Mouse (Mus musculus) hindbrain, embryonic 15.5 days (tissue): ENCODE measurements at regions not wholly inside any gene's neighbourhood (a gene's known extent, or its start where the extent isn't known, plus 50 kb on each side); places are given as distances from the start of the nearest gene placed in this dataset.

Experiments used
- ATAC-seq: fragments of 200-750 bp; cut with Nextera tagmentation; 2 replicates; pipeline ENCODE4 v1.8.0; 2017; ENCODE audit warnings: low read depth, moderate number of reproducible peaks, moderate TSS enrichment; ENCODE audit not compliant: low FRiP score
- H3K27ac ChIP-seq: fragments of 300-500 bp; sonication (generic); replicated peaks from 2 replicates; pipeline ENCODE4 v1.5.1; 2015; ENCODE audit warnings: mild to moderate bottlenecking, inconsistent platforms
- H3K27me3 ChIP-seq: fragments of 300-500 bp; sonication (generic); 2 replicates; pipeline ENCODE4 v1.6.1; 2015; ENCODE audit warnings: control low read depth, inconsistent platforms
- H3K36me3 ChIP-seq: fragments of 300-500 bp; sonication (generic); 2 replicates; pipeline ENCODE4 v1.6.1; 2015; ENCODE audit warnings: control low read depth, inconsistent platforms
- H3K4me1 ChIP-seq: fragments of 300-500 bp; sonication (generic); replicated peaks from 2 replicates; pipeline ENCODE4 v1.6.1; 2015; ENCODE audit warnings: control low read depth, inconsistent platforms
- H3K4me2 ChIP-seq: fragments of 300-500 bp; sonication (generic); 2 replicates; pipeline ENCODE4 v1.6.1; 2015; ENCODE audit warnings: moderate library complexity, mild to moderate bottlenecking, inconsistent platforms
- H3K4me3 ChIP-seq: fragments of 300-500 bp; sonication (generic); 2 replicates; pipeline ENCODE4 v1.5.1; 2015; ENCODE audit warnings: mild to moderate bottlenecking, inconsistent platforms
- H3K9ac ChIP-seq: fragments of 300-500 bp; sonication (generic); 2 replicates; pipeline ENCODE4 v1.6.1; 2015; ENCODE audit warnings: inconsistent platforms
- H3K9me3 ChIP-seq: fragments of 300-500 bp; sonication (generic); 2 replicates; pipeline ENCODE4 v1.6.1; 2016; ENCODE audit warnings: control low read depth, inconsistent platforms
- WGBS: fragments of 180-500 bp; shearing (Covaris S2); methylation state at CpG from one replicate; pipeline ENCODE4 v1.1.7; 2015; 5-methylcytosine and 5-hydroxymethylcytosine counted together

DNA sequence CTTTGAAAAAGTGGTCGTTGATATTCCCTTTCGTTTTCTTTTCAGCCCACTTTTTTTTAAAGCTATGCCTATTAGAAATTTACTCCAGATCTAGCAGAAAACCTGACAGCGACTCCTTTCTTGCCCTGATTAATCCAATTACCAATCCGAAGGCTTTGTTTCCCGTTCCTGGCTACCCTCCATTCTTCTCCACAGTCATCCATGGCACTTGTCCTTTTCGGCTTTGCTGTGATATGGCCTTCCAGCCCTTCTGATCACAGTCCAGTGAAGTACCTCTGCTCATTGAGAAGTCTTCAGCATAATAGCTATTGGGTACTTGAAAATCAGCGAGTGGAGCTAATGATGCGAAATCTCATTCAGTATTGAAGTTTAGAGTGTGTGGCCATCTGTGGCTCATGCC is 99.0 kb upstream of the Alg10b start:
- no peak overlapping the region for H3K27ac ChIP-seq
- no peaks in the 10 kb centered on the region for H3K27me3 ChIP-seq
- no peak overlapping the region for H3K4me2 ChIP-seq
- no peaks in the 10 kb centered on the region for H3K9me3 ChIP-seq
- ATAC-seq: no peak
- 65% methylated on average over 8 of the region's 8 CpGs for WGBS
- no peak overlapping the region for H3K9ac ChIP-seq
- H3K4me3 ChIP-seq: no peak overlapping the region
- H3K36me3 ChIP-seq: no peaks in the 10 kb centered on the region
- no peaks in the 10 kb centered on the region for H3K4me1 ChIP-seq

DNA sequence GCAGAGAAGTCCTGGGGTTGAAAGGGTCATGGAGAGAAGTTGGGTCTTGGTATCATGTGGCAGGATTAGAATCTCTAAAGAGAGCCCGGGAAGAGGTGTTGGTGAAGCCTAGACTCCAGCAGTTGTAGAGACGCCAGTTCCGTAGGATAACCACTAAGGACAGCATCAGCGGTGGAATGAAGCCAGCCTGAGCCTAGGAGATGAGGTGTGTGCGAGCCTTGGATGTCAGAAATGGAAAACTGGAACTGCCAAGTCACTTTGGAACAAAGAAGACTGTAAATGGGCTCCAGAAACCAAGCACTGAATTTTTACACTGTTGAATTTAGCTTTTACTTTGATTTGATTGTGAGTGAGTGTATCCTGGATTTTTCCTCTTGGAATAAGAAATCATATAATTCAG is 92.3 kb upstream of the Alg10b start:
- Histone ChIP-seq H3K4me2 (no peak overlapping the region), H3K9me3 (no peaks in the 10 kb centered on the region), H3K9ac (no peak overlapping the region), H3K4me3 (no peak overlapping the region), H3K27me3 (no peaks in the 10 kb centered on the region), H3K27ac (no peak overlapping the region), H3K4me1 (no peaks in the 10 kb centered on the region), H3K36me3 (no peaks in the 10 kb centered on the region)
- ATAC-seq: no peak
- 93% methylated on average over 5 of the region's 5 CpGs for WGBS

DNA sequence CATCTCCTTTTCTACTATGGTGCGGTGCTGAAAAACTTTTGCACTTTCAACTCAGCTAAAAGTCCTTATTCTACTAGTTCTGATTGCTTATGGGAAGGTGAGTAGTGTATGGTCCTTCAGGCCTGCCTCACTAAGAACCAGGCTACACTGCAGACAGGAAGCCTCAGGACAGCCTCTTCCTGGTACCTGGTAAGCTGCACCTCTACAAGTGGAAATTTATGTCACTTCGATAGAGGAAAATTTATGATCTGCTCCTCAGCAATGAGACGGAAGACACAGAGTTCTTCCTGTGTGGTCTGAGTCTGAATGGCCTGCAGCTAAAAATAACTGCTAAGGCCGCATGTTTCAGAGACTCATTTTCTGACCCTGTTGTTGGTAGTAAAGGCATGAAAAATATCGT is 83.1 kb upstream of the Alg10b start:
- 63% methylated on average over 5 of the region's 5 CpGs for whole genome bisulfite sequencing
- Histone ChIP-seq H3K27me3 (no peaks in the 10 kb centered on the region), H3K4me1 (no peaks in the 10 kb centered on the region), H3K36me3 (no peaks in the 10 kb centered on the region), H3K27ac (no peak overlapping the region), H3K9me3 (no peaks in the 10 kb centered on the region), H3K9ac (no peak overlapping the region), H3K4me2 (no peak overlapping the region), H3K4me3 (no peak overlapping the region)
- no peak for ATAC-seq

DNA sequence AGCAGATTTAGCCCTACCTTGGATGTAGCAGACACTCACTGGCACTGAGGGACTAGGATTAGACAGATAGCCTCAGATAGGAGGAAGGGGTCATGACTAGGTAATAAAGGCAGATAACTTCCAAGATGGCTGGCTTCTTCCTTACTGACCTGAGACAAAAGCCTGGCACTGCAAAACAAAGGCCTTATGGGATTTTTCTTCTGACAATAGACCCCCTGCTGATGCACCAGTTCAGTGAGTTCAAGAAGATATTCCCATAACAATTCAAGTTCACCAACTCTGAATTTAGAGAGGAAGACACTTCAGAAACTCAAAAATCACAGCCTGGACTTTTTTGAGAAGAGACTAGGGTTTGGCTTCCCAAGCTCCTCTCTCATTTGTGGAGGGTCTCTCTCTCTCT is 75.4 kb upstream of the Alg10b start:
- Histone ChIP-seq H3K9ac (no peak overlapping the region), H3K9me3 (no peaks in the 10 kb centered on the region), H3K36me3 (no peaks in the 10 kb centered on the region), H3K27me3 (no peaks in the 10 kb centered on the region), H3K4me1 (no peaks in the 10 kb centered on the region), H3K4me3 (no peak overlapping the region), H3K27ac (no peak overlapping the region), H3K4me2 (no peak overlapping the region)
- no peak for ATAC-seq

DNA sequence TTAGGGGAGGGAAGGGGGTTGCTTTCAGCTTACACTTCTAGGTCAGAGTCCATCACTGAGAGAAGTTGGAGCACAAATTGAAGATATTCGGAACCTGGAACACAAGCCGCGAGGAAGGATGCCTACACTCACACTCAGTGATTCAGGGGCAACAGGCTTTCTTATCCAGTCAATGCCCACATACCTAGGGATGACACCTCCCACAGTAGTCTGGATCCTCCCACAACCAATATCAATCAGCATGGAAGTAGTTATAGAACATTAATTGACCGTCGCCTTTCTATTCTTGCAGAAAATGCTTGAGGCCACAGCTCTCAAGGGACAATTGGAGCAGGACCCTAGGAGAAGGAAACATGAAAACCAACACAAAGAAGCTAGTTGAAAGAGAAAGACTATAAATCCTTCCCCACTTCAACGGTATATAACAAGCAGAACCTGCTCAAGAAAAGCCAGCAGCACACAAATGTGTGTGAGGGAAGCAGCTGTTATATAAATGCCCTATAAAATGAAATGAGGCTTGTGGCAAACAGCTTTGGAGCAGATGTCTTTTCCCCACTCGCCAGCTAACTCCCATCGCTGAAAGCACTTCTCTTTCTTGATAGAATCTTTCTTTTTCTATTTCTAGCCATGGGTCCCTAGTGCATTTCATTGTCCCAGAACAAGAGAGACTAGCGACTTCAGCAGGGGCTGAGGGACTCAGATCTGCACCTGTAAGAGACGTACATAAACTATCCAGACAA is 70.1 kb upstream of the Alg10b start:
- no peaks in the 10 kb centered on the region for H3K36me3 ChIP-seq
- H3K27ac ChIP-seq: no peak overlapping the region
- ATAC-seq: no peak
- H3K9me3 ChIP-seq: no peaks in the 10 kb centered on the region
- WGBS: 66% methylated on average over 10 of the region's 10 CpGs
- no peak overlapping the region for H3K4me2 ChIP-seq
- H3K27me3 ChIP-seq: no peaks in the 10 kb centered on the region
- H3K9ac ChIP-seq: no peak overlapping the region
- H3K4me1 ChIP-seq: no peaks in the 10 kb centered on the region
- H3K4me3 ChIP-seq: no peak overlapping the region
